Mouse (Mus musculus): ENCODE data around the gene Arid4b. TPM values are rescaled to one million over a fixed set of nuclear protein-coding genes. Genes with fewer than 3 reads are reported as not detected.
A peak's percentile ranks its signal among the peaks of the same experiment; 100 is the strongest.

Arid4b gene
- total RNA-seq, 2 experiments from 2014 or later = 24.8 to 26.5 TPM

DNA sequence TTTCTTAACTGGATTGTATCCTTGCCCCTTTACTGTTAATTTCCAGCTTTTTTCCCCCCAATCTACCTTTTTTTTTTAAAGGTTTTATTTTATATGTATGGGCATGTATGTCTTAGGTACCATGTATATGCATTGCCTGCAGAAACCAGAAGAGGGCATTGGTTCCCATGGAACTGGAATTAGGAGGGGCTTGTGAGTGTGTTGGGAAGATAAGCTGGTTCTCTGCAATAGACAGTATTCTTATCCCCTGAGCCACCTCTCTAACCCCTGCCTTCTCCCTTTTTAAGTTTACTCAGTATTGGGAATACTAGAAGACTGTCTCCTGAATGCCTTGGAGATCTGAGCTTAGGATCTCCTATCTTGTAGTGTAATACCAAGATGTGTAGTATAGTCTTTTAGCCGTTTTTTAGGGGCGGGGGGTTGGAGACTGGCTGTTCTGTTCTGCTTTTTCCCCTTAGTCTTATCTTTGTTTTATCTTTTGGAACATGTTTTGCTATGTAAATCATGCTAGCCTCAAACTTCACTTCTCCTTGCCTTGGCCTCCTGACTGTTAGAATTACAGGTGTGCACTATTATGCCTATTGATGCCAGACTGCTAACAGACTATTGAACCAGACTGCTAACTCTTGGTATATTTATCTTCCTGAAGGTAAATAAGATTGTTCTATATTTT lies 79.4 kb downstream of the Arid4b start:
- DNase-seq = no peak
- intact Hi-C loops (cut with DNase I) = no loop called here

DNA sequence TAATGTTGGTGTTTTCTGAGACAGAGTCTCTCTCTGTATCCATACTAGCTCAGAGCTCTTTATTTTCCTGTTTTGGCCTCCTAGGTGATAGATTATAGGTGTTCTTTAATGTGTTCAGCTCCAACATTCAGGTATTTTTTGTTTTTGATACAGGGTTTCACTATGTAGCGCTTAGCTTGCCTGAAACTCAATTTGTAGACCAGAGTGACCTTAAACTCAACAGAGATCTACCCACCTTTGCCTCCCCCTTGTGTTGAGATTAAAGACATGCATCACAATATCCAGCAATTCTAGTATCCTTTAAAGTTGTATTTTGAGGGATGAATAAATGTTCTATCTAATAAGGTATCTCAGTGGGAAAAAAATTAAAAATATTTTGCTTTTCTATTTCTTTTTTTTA lies 115.0 kb downstream of the Arid4b start:
- intact Hi-C loops (cut with DNase I) = loop anchor here (2.0 to 10.0 kb wide), 5 partner anchors 113 to 437 kb away; partner anchors contain the start of genes Mrpl32, Psma2 and Tbce
- peak in 1 of 2 experiments; percentile 11 for DNase-seq

DNA sequence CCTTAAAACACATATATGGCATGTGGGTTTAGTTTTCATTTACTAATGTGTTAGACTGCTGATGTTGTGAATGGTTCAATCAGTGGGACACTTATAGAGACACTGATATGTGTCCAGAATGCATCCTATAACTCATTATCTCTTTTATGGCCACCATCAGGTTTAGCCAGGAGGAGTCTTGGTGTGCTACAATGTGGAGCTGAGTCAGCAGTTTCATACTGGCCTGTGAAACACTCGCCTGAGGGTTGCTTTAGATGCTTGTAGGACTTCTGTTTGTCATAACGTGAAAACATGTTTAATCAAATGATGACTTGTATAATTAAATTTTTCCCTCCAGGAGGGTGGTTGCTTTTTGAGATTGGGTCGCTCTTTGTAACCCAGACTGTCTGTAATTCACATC lies 116.6 kb downstream of the Arid4b start:
- no peak for DNase-seq
- intact Hi-C loops (cut with DNase I) = loop anchor here (2.0 to 10.0 kb wide), 5 partner anchors 115 to 435 kb away; partner anchors contain the start of genes Mrpl32, Psma2 and Tbce

DNA sequence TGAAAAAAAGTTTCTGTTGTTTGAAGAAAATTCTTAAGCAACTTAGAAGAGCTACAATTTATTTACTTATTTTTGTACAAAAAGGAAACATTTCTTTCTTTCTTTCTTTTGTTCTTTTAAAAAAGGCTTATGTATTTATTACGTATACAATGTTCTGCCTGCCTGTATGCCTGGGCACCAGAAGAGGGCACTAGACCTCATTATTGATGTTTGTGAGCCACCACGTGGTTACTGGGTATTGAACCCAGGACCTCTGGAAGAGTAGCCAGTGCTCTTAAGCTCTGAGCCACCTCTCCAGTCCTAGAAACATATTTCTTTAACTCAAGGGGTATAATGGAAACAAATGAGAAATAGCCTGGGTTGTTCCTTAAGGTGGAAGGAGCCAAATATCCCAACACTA lies 182.9 kb downstream of the Arid4b start:
- no peak for DNase-seq
- intact Hi-C loops (cut with DNase I) = no loop called here

Other genes starting within 250 kb of the Arid4b start
- gene B3galnt2, start 108.8 kb upstream of the Arid4b start, total RNA-seq (2021) = 10 to 100 TPM; 19.3 to 22.7 TPM
- 10 to 100 TPM; 20.0 to 20.1 TPM for gene Tbce, start 23.6 kb upstream of the Arid4b start, total RNA-seq (2021)
- 10 to 100 TPM; 20.3 to 23.6 TPM for gene Ggps1, start 256 bp downstream of the Arid4b start, total RNA-seq (2021)

Measured in heart, postnatal 14 days (tissue).